Mouse (Mus musculus): Measurements from ENCODE around the gene Olfr23.
"Not testable (repeated sequence)": the region's sequence is repeated elsewhere in the genome, so short reads cannot be mapped to it uniquely, and the experiment has no call there.

Olfr23 gene

DNA sequence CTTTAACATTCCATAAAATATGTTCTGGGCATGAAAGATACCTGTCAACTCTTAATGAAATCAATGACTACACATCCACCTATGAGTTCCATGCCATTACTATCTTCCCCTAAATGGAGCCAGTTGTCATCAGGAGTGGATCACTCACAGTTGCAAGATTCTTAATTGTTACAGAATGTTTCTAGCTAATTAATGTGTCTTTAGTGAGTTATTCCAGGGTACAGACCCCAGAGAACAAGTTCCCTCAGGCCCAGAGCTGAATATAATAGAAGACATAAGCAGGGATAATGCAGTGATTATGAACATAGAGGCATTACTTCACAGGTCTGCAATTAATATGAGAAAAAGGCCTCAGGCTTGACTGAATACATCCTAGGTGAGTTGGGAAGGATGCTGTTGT is at the start of gene Olfr23:
Gene Olfr23, plus strand, starts transcription at position 301 of the 400 bp plus-strand sequence.
- no peak for DNase-seq (ENCODE audit: low spot score in 2 of 2)

DNA sequence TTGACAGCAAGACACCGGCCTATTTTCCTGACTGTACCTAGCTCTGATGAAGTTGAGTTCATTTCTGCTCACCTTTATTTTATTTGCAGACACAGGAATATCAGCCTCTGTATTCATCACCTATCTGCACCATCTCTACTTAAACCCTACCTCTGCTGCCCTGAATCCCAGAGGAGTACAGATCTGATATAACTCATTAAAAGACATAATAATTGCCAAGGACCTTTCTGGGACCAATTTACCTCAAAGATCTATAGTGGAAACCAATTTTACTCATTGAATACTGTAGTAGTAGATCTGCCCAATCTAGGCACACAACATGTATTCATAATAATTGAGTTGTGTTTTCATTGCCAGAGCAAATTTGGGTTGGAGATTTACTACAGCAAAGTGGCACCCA is 45.8 kb upstream of the Olfr23 start, which contains the start of gene Olfr394:
Gene Olfr394, minus strand, starts transcription at position 101 of the 400 bp plus-strand sequence.
- no peak for DNase-seq (ENCODE audit: low spot score in 2 of 2)

DNA sequence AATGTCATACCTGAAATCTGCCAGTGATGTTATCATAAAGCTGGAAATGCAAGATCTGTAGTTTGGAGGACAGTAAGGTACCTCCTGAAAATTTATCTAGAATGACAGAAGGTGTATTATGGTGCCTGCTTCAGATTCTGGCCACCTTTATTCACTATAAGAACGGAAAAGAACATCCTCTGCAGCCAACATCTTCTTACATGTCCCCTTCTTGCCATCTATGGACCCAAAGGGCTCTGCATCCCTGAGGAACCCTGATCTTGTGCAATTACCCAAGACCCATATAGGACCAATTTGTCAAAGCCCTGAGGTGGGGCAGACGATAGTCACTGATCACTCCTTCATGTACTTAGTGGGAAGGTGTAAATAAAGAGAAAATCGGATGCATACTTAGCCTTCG is 27.3 kb upstream of the Olfr23 start, which contains the start of gene Olfr395:
Gene Olfr395, minus strand, starts transcription at position 101 of the 400 bp plus-strand sequence.
- not testable (repeated sequence) for DNase-seq (ENCODE audit: low spot score in 2 of 2)

DNA sequence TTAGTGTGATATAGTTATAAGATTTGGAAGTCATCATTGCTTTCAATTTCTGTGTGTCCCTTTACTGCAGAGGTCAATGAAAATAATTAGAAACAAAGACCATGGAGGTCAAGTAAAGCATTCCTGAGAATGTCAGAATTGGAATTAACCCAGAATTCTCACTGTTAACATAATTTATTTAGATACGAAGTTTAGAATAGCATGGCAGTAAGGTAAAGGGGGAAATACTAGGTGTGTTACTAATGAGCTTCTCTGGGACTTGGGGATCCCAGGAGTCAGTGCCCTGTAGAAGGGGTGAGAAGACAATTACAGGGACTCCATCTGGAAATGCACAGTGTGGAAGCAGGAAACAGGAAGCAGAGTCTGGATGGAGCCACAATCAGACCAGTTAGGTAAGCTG is 24.0 kb downstream of the Olfr23 start, which contains the start of gene Olfr397:
Gene Olfr397, plus strand, starts transcription at position 301 of the 400 bp plus-strand sequence.
- DNase-seq (ENCODE audit: low spot score in 2 of 2), result no peak

DNA sequence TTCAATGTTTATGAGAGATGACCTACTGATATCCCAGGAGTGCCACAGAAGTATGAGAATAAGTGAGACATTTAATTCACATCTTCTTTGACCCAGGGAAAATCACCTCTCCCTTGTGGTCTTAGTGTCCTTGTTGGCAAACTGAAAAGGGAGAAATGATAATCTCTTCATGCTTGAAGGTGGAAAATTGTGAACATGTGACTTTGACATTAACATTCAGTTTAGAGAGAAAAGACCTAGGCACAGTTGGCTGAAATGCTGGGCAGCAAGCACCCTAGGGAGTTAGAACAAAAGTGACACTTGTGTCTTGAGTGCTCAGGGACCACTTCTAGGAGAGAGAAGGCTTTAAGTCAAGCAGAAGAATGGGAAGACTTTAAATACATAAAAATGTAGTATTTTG is 53.8 kb downstream of the Olfr23 start, which contains the start of gene Olfr398:
Gene Olfr398, minus strand, starts transcription at position 101 of the 400 bp plus-strand sequence.
- DNase-seq (ENCODE audit: low spot score in 2 of 2), result no peak

Data from spleen, postnatal 36 days (tissue).